Mouse (Mus musculus) ES-E14 (cell line): ENCODE results near the gene L1td1. TPM values are rescaled to one million over a fixed set of nuclear protein-coding genes. Genes with fewer than 3 reads are reported as not detected.

Experiments used
- DNase-seq: peaks from one replicate; pipeline ENCODE4 v3.0.0-alpha.2; 2013; ENCODE audit warnings: low read depth, low spot score
- H3K27ac ChIP-seq: 2 replicates; pipeline ENCODE4 v1.5.1; 2012; ENCODE audit warnings: low read depth, mild to moderate bottlenecking, low read length, moderate library complexity, mixed read lengths; ENCODE audit not compliant: poor library complexity, insufficient read depth, severe bottlenecking
- H3K36me3 ChIP-seq: 2 replicates; pipeline ENCODE4 v1.6.1; 2012; ENCODE audit warnings: mild to moderate bottlenecking, low read length, moderate library complexity, mixed read lengths; ENCODE audit not compliant: control insufficient read depth, poor library complexity, insufficient read depth, severe bottlenecking
- H3K4me1 ChIP-seq, 2 experiments: fragments of 150-350 bp in 1 of 2; sonication (generic) in 1 of 2; 2 replicates each; pipeline ENCODE4 v1.6.1; 2012; ENCODE audit warnings: low read length in 2 of 2, mild to moderate bottlenecking in 1 of 2, mixed read lengths in 1 of 2; ENCODE audit not compliant: control insufficient read depth in 2 of 2, insufficient read depth in 2 of 2, poor library complexity in 1 of 2
- H3K4me3 ChIP-seq, 2 experiments: fragments of 150-350 bp in 1 of 2; sonication (generic) in 1 of 2; 2 replicates each; pipeline ENCODE4 v1.5.1; 2012; ENCODE audit warnings: low read length in 2 of 2, low read depth in 1 of 2, mild to moderate bottlenecking in 1 of 2, mixed read lengths in 1 of 2; ENCODE audit not compliant: insufficient read depth in 1 of 2, poor library complexity in 1 of 2, severe bottlenecking in 1 of 2
- H3K9ac ChIP-seq: 2 replicates; pipeline ENCODE4 v1.6.1; 2012; ENCODE audit warnings: low read depth, mild to moderate bottlenecking, low read length, mixed read lengths; ENCODE audit not compliant: poor library complexity, insufficient read depth, severe bottlenecking
- H3K9me3 ChIP-seq: fragments of 150-350 bp; sonication (generic); 2 replicates; pipeline ENCODE4 v1.6.1; 2012; ENCODE audit warnings: low read depth, mild to moderate bottlenecking, low read length; ENCODE audit not compliant: control insufficient read depth, insufficient read depth
- CHD2 ChIP-seq: IDR thresholded peaks from 2 replicates; pipeline ENCODE4 v1.6.1; 2014; ENCODE audit warnings: mild to moderate bottlenecking, low read depth, low read length, inconsistent platforms
- HCFC1 ChIP-seq: IDR thresholded peaks from 2 replicates; pipeline ENCODE4 v1.6.1; 2012; ENCODE audit warnings: low read length, inconsistent platforms, borderline replicate concordance; ENCODE audit not compliant: insufficient read depth
- MAFK ChIP-seq: IDR thresholded peaks from 2 replicates; pipeline ENCODE4 v1.6.1; 2014; ENCODE audit warnings: mild to moderate bottlenecking, low read depth, low read length, inconsistent platforms; ENCODE audit not compliant: insufficient read depth
- ZC3H11A ChIP-seq: IDR thresholded peaks from 2 replicates; pipeline ENCODE4 v1.6.1; 2012; ENCODE audit warnings: low read depth, mild to moderate bottlenecking, inconsistent platforms, low read length, borderline replicate concordance
- ZNF384 ChIP-seq: IDR thresholded peaks from 2 replicates; pipeline ENCODE4 v1.6.1; 2012; ENCODE audit warnings: low read depth, low read length, inconsistent platforms
- in situ Hi-C, 2 experiments: fragments of 600-800 bp; cut with MboI; formaldehyde crosslinking; loops; one replicate each; pipeline ENCODE4 v1.15.1; 2025; ENCODE audit warnings: low sequenced_read_pairs in 2 of 2, inconsistent platforms in 1 of 2; ENCODE audit not compliant: unreplicated experiment in 2 of 2
- total RNA-seq: library from RNA; depleted of rRNA; stranded (reverse); fragments of 300-350 nt; gene quantifications from 2 replicates; pipeline ENCODE4 v1.2.3, GENCODE M21; 2012; rRNA removed

L1td1 gene
- total RNA-seq, result 234 and 286 TPM in 2 replicates

GRCm38 (mm10) chr4:98726590-98727237, at the start of gene L1td1:
Gene L1td1 (plus strand): TSS chr4:98726734.
- H3K9me3 ChIP-seq, result no peaks in the 10 kb centered on the region
- peak within 1 kb of the TSS; percentile 94 to 95 for H3K4me3 ChIP-seq
- in situ Hi-C loops, result loop anchor here (10.0 to 25.0 kb wide), 2 partner anchors 158 to 161 kb away; no protein-coding TSS in a partner anchor
- peak within 1 kb of the TSS; percentile 96 for H3K27ac ChIP-seq
- TF ChIP-seq HCFC1 (no peak), ZNF384 (no peak), MAFK (0 out of 2 replicates have a peak, but pooled peaks have one; percentile 16), CHD2 (no peak)
- DNase-seq, result peak; percentile 73
- peak within 1 kb of the TSS; percentile 97 for H3K9ac ChIP-seq
- H3K4me1 ChIP-seq, result peaks cover 2 to 4% of the 10 kb centered on the region in 2 experiments; a peak in 1 of 4 replicates
- peaks cover 24% of the 10 kb centered on the region for H3K36me3 ChIP-seq

- Histone ChIP-seq H3K27ac (no peak overlapping the region), H3K4me1 (no peaks in the 10 kb centered on the region), H3K36me3 (no peaks in the 10 kb centered on the region), H3K9ac (no peak overlapping the region), H3K4me3 (no peak overlapping the region), H3K9me3 (no peaks in the 10 kb centered on the region)
- in situ Hi-C loops, result no loop called here
- DNase-seq, result no peak
- no peak for TF ChIP-seq CHD2
- TF ChIP-seq MAFK, result no peak
Observed at GRCm38 (mm10) chr4:98677506-98677905, 49.0 kb upstream of the L1td1 start.

- in situ Hi-C loops, result no loop called here
- no peak for DNase-seq
- no peak overlapping the region for H3K9ac ChIP-seq
Observed at GRCm38 (mm10) chr4:98686678-98687267, 39.8 kb upstream of the L1td1 start.

GRCm38 (mm10) chr4:98688116-98688515, 38.4 kb upstream of the L1td1 start:
- in situ Hi-C loops, result no loop called here

More at GRCm38 (mm10) chr4:98686678-98687267, 39.8 kb upstream of the L1td1 start:
- Histone ChIP-seq H3K4me1 (no peaks in the 10 kb centered on the region), H3K36me3 (no peaks in the 10 kb centered on the region), H3K4me3 (no peak overlapping the region), H3K9me3 (no peaks in the 10 kb centered on the region), H3K27ac (no peak overlapping the region)
- no peak for TF ChIP-seq MAFK
- no peak for TF ChIP-seq ZC3H11A
- TF ChIP-seq CHD2, result no peak
- no peak for TF ChIP-seq ZNF384
- no peak for TF ChIP-seq HCFC1

More at GRCm38 (mm10) chr4:98688116-98688515, 38.4 kb upstream of the L1td1 start:
- Histone ChIP-seq H3K4me3 (no peak overlapping the region), H3K9me3 (no peaks in the 10 kb centered on the region), H3K9ac (no peak overlapping the region), H3K36me3 (no peaks in the 10 kb centered on the region), H3K4me1 (no peaks in the 10 kb centered on the region), H3K27ac (no peak overlapping the region)
- DNase-seq, result no peak
- TF ChIP-seq HCFC1 (no peak), ZC3H11A (no peak), CHD2 (no peak), MAFK (no peak), ZNF384 (no peak)
